Mouse (Mus musculus) heart, adult 2 months (tissue): ENCODE measurements around the gene Hist1h3d. TPM values are rescaled to one million over a fixed set of nuclear protein-coding genes. Genes with fewer than 3 reads are reported as not detected.
"Not testable (repeated sequence)": the region's sequence is repeated elsewhere in the genome, so short reads cannot be mapped to it uniquely, and the experiment has no call there.

Experiments used
- DNase-seq, 2 experiments: peaks; one replicate each; pipeline ENCODE4 v3.0.0; 2021
- H3K27ac ChIP-seq: fragments of 200-600 bp; 2 replicates; pipeline ENCODE4 v1.8.1; 2022
- H3K27me3 ChIP-seq: fragments of 200-500 bp; 2 replicates; pipeline ENCODE4 v1.6.1; 2012; ENCODE audit warnings: mild to moderate bottlenecking, low read length, inconsistent platforms, mixed read lengths; ENCODE audit not compliant: control insufficient read depth, insufficient read depth
- H3K36me3 ChIP-seq: fragments of 200-500 bp; 2 replicates; pipeline ENCODE4 v1.6.1; 2012; ENCODE audit warnings: low read length, inconsistent platforms; ENCODE audit not compliant: control insufficient read depth, insufficient read depth
- H3K4me1 ChIP-seq: fragments of 200-500 bp; 2 replicates; pipeline ENCODE4 v1.6.1; 2011; ENCODE audit warnings: low read length; ENCODE audit not compliant: control insufficient read depth, insufficient read depth
- H3K4me3 ChIP-seq: fragments of 200-600 bp; 2 replicates; pipeline ENCODE4 v1.8.1; 2022
- H3K79me2 ChIP-seq: fragments of 200-500 bp; replicated peaks from 2 replicates; pipeline ENCODE4 v1.6.1; 2012; ENCODE audit warnings: mild to moderate bottlenecking, inconsistent platforms, low read length, moderate library complexity, mixed read lengths; ENCODE audit not compliant: control insufficient read depth, insufficient read depth
- H3K9ac ChIP-seq: fragments of 200-500 bp; 2 replicates; pipeline ENCODE4 v1.6.1; 2012; ENCODE audit warnings: low read depth, mild to moderate bottlenecking, control low read depth, inconsistent platforms, low read length, mixed read lengths
- CTCF ChIP-seq: fragments of 200-600 bp; IDR thresholded peaks from 2 replicates; pipeline ENCODE4 v1.8.1; 2022; ENCODE audit warnings: antibody characterized with exemption, mild to moderate bottlenecking, moderate library complexity
- EP300 ChIP-seq: fragments of 200-500 bp; IDR thresholded peaks from 2 replicates; pipeline ENCODE4 v1.6.1; 2011; ENCODE audit warnings: low read depth, low read length, control low read depth; ENCODE audit not compliant: insufficient read depth
- POLR2A ChIP-seq: fragments of 200-500 bp; IDR thresholded peaks from 2 replicates; pipeline ENCODE4 v1.6.1; 2011; ENCODE audit warnings: mild to moderate bottlenecking, low read depth, low read length, control low read depth; ENCODE audit not compliant: insufficient read depth
- WGBS: fragments of 180-500 bp; shearing (Covaris S2); methylation state at CpG from one replicate; pipeline ENCODE4 v1.1.7; 2018; 5-methylcytosine and 5-hydroxymethylcytosine counted together
- intact Hi-C: fragments of 180-260 bp; cut with DNase I; formaldehyde crosslinking; loops from one replicate; pipeline ENCODE4 v1.15.1; 2025
- polyA plus RNA-seq: library from polyadenylated mRNA; depleted of rRNA; stranded (reverse); fragments of >200 nt; gene quantifications from 2 replicates; pipeline ENCODE4 v1.2.3, GENCODE M21; 2012
- total RNA-seq, 2 experiments: library from RNA; stranded (reverse); gene quantifications; 2 replicates each; pipeline ENCODE4 v1.2.3; 2021

The Hist1h3d gene
- total and polyA plus RNA-seq, 3 experiments, result 1.1 to 2.3 (median 1.5) TPM

DNA sequence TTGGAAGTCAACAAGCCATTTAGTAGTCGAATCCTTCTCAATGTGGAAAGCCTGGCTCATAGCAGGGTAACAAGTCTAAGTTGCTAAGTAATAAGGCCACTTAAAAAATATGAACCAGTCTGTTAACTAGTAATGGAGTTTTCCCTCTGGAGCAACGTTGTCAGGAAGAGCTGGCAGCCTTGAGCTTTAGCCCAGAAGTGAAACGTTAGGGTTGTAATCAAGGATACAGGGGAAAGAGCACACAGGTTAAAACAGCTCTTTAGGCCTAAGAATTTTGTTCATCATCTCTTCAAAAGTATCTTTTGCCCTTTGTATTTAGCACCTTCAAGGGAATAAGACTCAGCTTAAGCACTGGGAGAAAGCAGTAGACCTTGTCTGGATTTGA, 24.8 kb upstream of the Hist1h3d start:
- peak overlapping the region; percentile 64 for H3K27ac ChIP-seq
- 21% methylated on average over 3 of the region's 3 CpGs for WGBS
- TF ChIP-seq EP300, result no peak
- no peak for TF ChIP-seq POLR2A
- TF ChIP-seq CTCF, result no peak
- intact Hi-C loops, result no loop called here
- no peak for DNase-seq
- no peaks in the 10 kb centered on the region for H3K79me2 ChIP-seq
- H3K36me3 ChIP-seq, result no peaks in the 10 kb centered on the region
- no peak overlapping the region for H3K9ac ChIP-seq
- H3K27me3 ChIP-seq, result no peaks in the 10 kb centered on the region
- peak overlapping the region; percentile 49 for H3K4me3 ChIP-seq
- H3K4me1 ChIP-seq, result no peaks in the 10 kb centered on the region; the same call in none of the 2 replicates

DNA sequence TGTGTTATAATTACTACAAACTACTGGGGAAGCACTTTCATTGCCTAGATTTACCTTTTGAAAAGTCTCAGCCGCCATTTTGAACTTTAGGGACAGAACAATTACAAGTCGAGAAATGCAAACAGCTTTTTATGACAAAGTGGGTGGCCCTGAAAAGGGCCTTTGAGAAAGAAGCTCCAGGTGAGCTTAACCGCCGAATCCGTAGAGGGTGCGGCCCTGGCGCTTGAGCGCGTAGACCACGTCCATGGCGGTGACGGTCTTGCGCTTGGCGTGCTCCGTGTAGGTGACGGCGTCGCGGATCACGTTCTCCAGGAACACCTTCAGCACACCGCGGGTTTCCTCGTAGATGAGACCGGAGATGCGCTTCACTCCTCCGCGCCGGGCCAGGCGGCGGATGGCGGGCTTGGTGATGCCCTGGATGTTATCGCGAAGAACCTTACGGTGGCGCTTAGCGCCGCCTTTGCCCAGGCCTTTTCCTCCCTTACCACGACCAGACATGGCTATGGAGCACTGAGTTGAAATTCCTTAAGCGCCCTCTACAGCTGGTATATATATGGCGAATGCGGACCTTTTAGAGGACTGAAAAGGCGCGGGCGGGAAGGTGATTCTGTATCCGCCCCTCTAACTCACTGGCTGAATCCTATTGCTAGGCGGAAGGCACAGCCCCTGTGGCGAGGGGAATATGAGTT, 24.3 kb upstream of the Hist1h3d start, which contains the start of gene Hist1h4f:
Gene Hist1h4f (minus strand): TSS at position 503 of the 689 bp plus-strand sequence.
- H3K79me2 ChIP-seq, H3K27me3 ChIP-seq, H3K36me3 ChIP-seq, intact Hi-C loops, H3K4me1 ChIP-seq: not testable (repeated sequence)
- WGBS, result under 1% methylated on average over 47 of the region's 47 CpGs
- peak; percentile 74 for TF ChIP-seq CTCF
- peak; percentile 82 for TF ChIP-seq POLR2A
- TF ChIP-seq EP300, result peak; percentile 63
- Histone ChIP-seq H3K4me3 (peak within 1 kb of the TSS; percentile 49), H3K9ac (peak within 1 kb of the TSS; percentile 78), H3K27ac (peak within 1 kb of the TSS; percentile 64)
- peak; percentile 73 to 86 for DNase-seq

DNA sequence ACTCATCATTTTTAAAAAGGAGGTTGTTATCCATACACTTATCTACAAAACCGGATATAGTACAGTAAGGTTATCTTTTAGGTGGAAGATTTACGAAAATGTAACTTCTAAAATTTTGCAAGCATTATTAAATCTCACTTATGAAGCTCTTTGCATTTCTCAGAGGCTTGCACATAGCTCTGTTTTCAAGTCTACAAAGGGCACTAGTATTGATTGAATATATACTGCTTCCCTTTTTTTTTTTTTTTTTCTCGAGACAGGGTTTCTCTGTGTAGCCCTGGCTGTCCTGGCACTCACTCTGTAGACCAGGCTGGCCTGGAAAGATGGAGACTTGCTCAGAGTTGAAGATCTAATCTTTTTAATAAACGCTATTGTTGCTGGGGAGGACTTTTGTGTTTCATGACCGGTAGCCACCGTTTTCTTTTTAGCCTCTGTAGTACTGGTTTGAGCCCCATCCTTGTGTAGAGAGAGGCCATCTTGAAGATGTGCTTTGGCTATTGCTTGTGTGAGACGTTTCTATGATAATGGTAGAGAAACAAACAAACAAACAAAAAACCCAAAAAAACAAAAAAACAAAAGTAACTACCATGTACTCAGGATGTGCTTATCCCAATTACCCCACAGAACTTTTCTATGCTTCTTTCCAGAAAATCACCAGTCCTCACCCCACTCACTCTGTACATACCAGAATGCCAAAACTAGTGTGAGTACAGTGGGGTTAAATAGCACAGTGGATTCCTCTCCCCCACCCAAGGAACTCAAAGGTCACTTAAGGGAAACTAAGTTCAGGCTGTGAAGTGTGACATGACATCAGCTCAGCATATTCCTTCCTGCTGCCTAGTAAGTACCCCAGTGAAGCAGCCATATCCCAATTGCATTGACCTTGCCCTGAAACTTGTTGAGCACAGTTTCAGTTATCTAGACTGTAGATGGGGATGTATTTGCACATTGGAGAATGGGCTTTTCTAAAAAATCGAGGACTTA, 23.3 kb upstream of the Hist1h3d start:
- no peak overlapping the region for H3K9ac ChIP-seq
- no peaks in the 10 kb centered on the region; the same call in 1 of the 2 replicates for H3K36me3 ChIP-seq
- WGBS, result 43% methylated on average over 8 of the region's 8 CpGs
- TF ChIP-seq POLR2A (no peak), CTCF (no peak), EP300 (no peak)
- intact Hi-C loops, result no loop called here
- no peaks in the 10 kb centered on the region for H3K27me3 ChIP-seq
- H3K4me1 ChIP-seq, result peaks cover 2% of the 10 kb centered on the region
- peak overlapping the region; percentile 49 for H3K4me3 ChIP-seq
- DNase-seq, result no peak
- no peaks in the 10 kb centered on the region for H3K79me2 ChIP-seq
- H3K27ac ChIP-seq, result peak overlapping the region; percentile 64

DNA sequence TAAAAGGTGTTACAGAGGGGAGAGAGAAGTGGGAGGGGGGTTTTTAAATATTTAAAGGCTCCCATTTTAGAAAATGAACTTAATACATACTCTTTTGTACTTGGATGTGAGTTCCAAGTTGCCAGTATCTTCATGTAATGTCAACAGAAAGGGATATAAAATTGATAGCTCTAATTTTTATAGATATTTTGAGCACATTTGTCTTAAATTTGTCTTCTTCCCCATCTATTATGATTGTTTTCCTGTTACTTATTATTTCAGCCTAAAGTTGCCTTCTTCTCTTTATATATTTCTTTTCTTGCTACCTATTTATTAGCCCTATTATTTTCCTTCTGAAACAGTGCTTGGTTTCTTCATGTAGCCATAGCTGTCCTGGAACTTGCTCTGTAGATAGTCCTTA, 22.6 kb upstream of the Hist1h3d start, which contains the start of gene Hist1h1d:
Gene Hist1h1d (plus strand): TSS at position 301 of the 400 bp plus-strand sequence.
- TF ChIP-seq CTCF (no peak), POLR2A (no peak)
- Histone ChIP-seq H3K79me2 (no peaks in the 10 kb centered on the region), H3K27ac (no peak within 1 kb of the TSS), H3K4me3 (no peak within 1 kb of the TSS), H3K36me3 (no peaks in the 10 kb centered on the region; the same call in 1 of the 2 replicates), H3K9ac (no peak within 1 kb of the TSS), H3K27me3 (no peaks in the 10 kb centered on the region), H3K4me1 (peaks cover 2% of the 10 kb centered on the region)
- DNase-seq, result no peak
- intact Hi-C loops, result no loop called here

DNA sequence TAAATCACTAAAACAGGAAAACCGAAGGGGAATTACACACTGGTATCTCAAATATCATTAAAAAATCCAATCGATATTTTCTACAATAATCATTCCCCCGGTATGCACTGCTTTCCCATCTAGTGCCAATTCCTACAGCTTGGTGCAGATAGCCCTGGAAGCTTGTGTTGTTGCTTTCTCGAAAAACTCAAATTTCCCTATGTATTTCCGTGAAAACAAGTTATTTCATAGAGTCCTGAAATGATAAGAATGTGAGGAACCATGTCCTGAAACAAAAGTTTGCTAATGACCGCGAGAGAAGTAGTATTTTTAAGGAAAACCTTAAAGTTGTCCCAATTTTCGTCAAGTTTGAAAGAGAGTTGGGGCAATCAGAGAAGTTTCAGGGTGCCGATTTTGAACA, 21.2 kb upstream of the Hist1h3d start:
- Histone ChIP-seq H3K36me3 (no peaks in the 10 kb centered on the region; the same call in 1 of the 2 replicates), H3K79me2 (no peaks in the 10 kb centered on the region), H3K9ac (peak overlapping the region; percentile 41; the same call in 1 of the 2 replicates), H3K4me3 (peak overlapping the region; percentile 65), H3K4me1 (peaks cover 2% of the 10 kb centered on the region), H3K27me3 (no peaks in the 10 kb centered on the region), H3K27ac (peak overlapping the region; percentile 79)
- no peak for TF ChIP-seq POLR2A
- TF ChIP-seq CTCF, result no peak
- TF ChIP-seq EP300, result no peak
- intact Hi-C loops, result no loop called here
- 15% methylated on average over 9 of the region's 9 CpGs for WGBS
- no peak for DNase-seq
